Mouse (Mus musculus) heart, postnatal 0 days (tissue): ENCODE data around the gene Plin4.

Experiments used
- CTCF ChIP-seq: IDR thresholded peaks from 2 replicates; pipeline ENCODE4 v1.5.1; 2016; ENCODE audit warnings: antibody characterized with exemption, control low read depth, low read depth
- EP300 ChIP-seq: IDR thresholded peaks from 2 replicates; pipeline ENCODE4 v1.6.1; 2016; ENCODE audit warnings: antibody characterized with exemption, low read depth

DNA sequence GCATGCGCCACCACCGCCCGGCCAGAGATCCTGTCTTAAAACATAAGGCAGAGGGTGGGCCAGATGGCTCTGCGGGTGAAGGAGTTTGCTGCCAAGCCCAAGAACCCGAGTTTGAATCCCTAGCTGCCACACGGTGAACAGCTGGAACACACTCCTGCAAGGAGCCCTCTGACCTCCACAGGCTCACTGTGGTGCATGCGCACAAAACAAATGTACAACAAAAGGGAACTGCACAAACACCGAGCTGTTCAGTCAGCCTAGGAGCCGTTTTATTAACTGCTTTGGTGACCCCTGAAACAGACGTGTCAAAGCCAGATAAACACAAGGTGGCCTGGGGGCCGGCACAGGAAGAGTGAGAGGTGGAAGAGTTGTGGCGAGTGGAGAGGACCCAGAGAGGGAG lies 9.8 kb upstream of the Plin4 start:
- TF ChIP-seq CTCF (no peak), EP300 (no peak)
